Mouse (Mus musculus): Measurements from ENCODE around the gene RPS10-NUDT3.

DNA sequence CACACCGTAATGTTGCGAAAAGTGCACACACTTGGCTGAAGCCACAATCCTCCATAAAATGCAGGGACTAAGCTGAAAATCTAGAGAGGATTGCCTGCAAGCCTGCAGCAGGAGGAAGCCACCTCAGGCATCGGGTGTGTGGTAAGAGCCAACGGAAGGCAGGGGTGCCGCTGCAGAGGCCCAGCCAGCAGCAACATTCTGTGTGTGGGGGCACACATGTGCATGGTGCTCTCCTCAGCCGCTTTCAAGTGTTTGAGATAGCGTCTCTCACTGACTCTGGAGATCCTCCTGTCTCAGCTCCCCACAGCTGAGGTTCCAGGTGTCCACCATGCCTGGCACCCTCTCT lies 42.5 kb downstream of the RPS10-NUDT3 start:
- no peak for TF ChIP-seq CTCF (conservative IDR thresholded peaks at IDR 0.05; ENCODE audit: low read length)
- no peak for TF ChIP-seq NANOG (IDR thresholded peaks at IDR 0.05; ENCODE audit: borderline replicate concordance, low read length)
- no peak for TF ChIP-seq POU5F1 (IDR thresholded peaks at IDR 0.05; ENCODE audit: borderline replicate concordance, low read length)
